Mouse (Mus musculus): ENCODE data around the gene Gcnt7.

- TF ChIP-seq CTCF (IDR thresholded peaks at IDR 0.05; ENCODE audit: low read depth, low read length) (no peak), POLR2A (IDR thresholded peaks at IDR 0.05; ENCODE audit: borderline replicate concordance, low read depth, low read length) (no peak)
Measured at GRCm38 (mm10) chr2:172481654-172482385, 23.4 kb upstream of the Gcnt7 start.

Measured in bone marrow macrophage, adult 2 months (primary cell).